Mouse (Mus musculus) hindbrain, embryonic 16.5 days (tissue): ENCODE results near the gene Tsc22d4. TPM values are rescaled to one million over a fixed set of nuclear protein-coding genes. Genes with fewer than 3 reads are reported as not detected.
"Not testable (repeated sequence)": the region's sequence is repeated elsewhere in the genome, so short reads cannot be mapped to it uniquely, and the experiment has no call there.

Experiments used
- ATAC-seq: fragments of 200-750 bp; cut with Nextera tagmentation; 2 replicates; pipeline ENCODE4 v1.8.0; 2017; ENCODE audit warnings: moderate TSS enrichment, moderate library complexity
- H3K27ac ChIP-seq: fragments of 300-500 bp; sonication (generic); 2 replicates; pipeline ENCODE4 v1.5.1; 2014; ENCODE audit warnings: low read depth, mild to moderate bottlenecking, control low read depth, low read length, moderate library complexity
- H3K27me3 ChIP-seq: fragments of 300-500 bp; sonication (generic); replicated peaks from 2 replicates; pipeline ENCODE4 v1.6.1; 2014; ENCODE audit warnings: low read length; ENCODE audit not compliant: control insufficient read depth, insufficient read depth
- H3K36me3 ChIP-seq: fragments of 300-500 bp; sonication (generic); 2 replicates; pipeline ENCODE4 v1.6.1; 2014; ENCODE audit warnings: mild to moderate bottlenecking, low read length, moderate library complexity, mixed read lengths; ENCODE audit not compliant: control insufficient read depth, insufficient read depth
- H3K4me1 ChIP-seq: fragments of 300-500 bp; sonication (generic); 2 replicates; pipeline ENCODE4 v1.6.1; 2014; ENCODE audit warnings: low read depth, low read length; ENCODE audit not compliant: control insufficient read depth, insufficient read depth
- H3K4me2 ChIP-seq: fragments of 300-500 bp; sonication (generic); 2 replicates; pipeline ENCODE4 v1.6.1; 2014; ENCODE audit warnings: mild to moderate bottlenecking, low read length, control low read depth, moderate library complexity
- H3K4me3 ChIP-seq: fragments of 300-500 bp; sonication (generic); 2 replicates; pipeline ENCODE4 v1.5.1; 2014; ENCODE audit warnings: mild to moderate bottlenecking, low read length, control low read depth, moderate library complexity
- H3K9ac ChIP-seq: fragments of 300-500 bp; sonication (generic); 2 replicates; pipeline ENCODE4 v1.6.1; 2014; ENCODE audit warnings: low read depth, mild to moderate bottlenecking, control low read depth, low read length, moderate library complexity
- H3K9me3 ChIP-seq: fragments of 300-500 bp; sonication (generic); 2 replicates; pipeline ENCODE4 v1.6.1; 2014; ENCODE audit warnings: mild to moderate bottlenecking, low read length, moderate library complexity; ENCODE audit not compliant: control insufficient read depth
- WGBS: fragments of 180-500 bp; shearing (Covaris S2); extraction: QIAGEN DNeasy Blood & Tissue Kit; methylation state at CpG from one replicate; pipeline ENCODE4 v1.1.7; 2014; 5-methylcytosine and 5-hydroxymethylcytosine counted together
- polyA plus RNA-seq: library from polyadenylated mRNA; unstranded; fragments of >200 nt; fragmentation: Nextera tagmentation; extraction: Ambion mirVana; gene quantifications from 2 replicates; pipeline ENCODE4 v1.2.1, GENCODE M21; 2015

The Tsc22d4 gene
- polyA plus RNA-seq, 1 experiment from 2014 or later: 150 TPM

DNA sequence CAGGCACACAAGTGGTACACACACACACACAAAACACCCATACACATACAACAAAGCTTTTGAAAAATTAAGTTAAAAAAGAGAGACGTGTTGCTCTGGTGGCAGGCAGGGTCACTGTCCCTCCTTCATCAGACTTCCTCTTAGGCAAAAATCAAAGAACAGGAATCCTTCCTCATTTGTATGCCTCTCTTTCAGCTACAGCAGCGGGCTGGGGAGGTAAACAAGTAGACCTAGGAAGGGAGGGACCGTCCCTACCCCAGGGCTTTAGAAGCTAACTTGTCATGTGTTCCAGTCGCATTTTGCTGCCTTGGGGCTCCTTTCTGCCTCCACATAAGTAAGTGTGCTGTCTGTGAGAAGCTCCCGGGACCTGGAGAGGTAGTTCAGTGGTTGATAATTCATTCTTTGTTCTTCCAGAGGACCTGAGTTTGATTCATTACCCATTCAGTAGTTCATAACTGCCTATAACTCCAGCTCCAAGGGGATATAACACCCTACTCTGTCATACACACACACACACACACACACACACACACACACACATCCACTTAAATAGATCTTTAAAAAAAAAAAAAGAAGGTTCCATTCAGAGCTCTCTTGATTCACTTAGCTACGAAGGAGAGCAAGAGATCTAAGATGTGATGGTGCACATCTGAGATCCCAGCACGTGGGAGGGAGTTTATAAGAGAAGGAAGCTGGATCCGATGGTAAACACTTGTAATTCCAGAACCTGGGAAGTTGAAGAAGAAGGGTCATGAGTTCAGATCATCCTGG is 27.3 kb upstream of the Tsc22d4 start:
- WGBS: 57% methylated on average over 8 of the region's 8 CpGs
- no peak overlapping the region for H3K27ac ChIP-seq
- H3K4me3 ChIP-seq: no peak overlapping the region
- H3K36me3 ChIP-seq: no peaks in the 10 kb centered on the region
- H3K9ac ChIP-seq: no peak overlapping the region
- no peak overlapping the region for H3K4me2 ChIP-seq
- no peak for ATAC-seq
- no peaks in the 10 kb centered on the region for H3K27me3 ChIP-seq
- no peaks in the 10 kb centered on the region for H3K4me1 ChIP-seq
- H3K9me3 ChIP-seq: no peaks in the 10 kb centered on the region

- no peak overlapping the region for H3K27ac ChIP-seq
- no peaks in the 10 kb centered on the region for H3K27me3 ChIP-seq
- no peak for ATAC-seq
- no peak overlapping the region for H3K9ac ChIP-seq
- H3K4me1 ChIP-seq: no peaks in the 10 kb centered on the region
- 83% methylated on average over 6 of the region's 6 CpGs for WGBS
- no peak overlapping the region for H3K4me3 ChIP-seq
- no peak overlapping the region for H3K4me2 ChIP-seq
- no peaks in the 10 kb centered on the region for H3K9me3 ChIP-seq
- no peaks in the 10 kb centered on the region for H3K36me3 ChIP-seq
These were observed 26.4 kb upstream of the Tsc22d4 start for GRCm38 (mm10) chr5:137719088-137719487.

DNA sequence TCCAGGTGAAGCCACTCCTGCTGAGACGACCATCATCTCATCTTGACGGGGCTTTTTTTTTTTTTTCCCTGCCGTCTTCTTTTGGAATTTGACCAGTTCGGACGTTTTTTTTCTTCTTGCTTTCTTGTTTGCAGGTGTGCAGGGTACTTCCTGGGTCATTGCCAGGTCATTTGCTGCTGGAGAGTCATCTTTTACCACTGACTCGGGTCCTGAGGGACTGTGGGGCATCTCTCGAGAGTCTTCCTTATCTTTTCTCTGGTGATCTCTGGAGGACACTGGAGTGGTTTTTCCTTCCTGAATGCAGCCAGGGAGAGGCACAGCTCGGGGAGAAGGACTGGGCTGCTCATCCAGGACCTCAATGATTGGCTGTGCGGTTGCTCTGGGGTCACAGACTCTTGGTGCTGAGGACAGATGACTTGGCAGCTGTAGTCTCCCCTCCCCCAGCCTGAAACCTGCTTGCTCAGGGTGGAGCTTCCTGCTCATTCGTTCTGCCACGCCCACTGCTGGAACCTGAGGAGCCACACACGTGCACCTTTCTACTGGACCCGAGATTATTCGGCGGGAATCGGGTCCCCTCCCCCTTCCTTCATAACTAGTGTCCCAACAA is 24.9 kb upstream of the Tsc22d4 start:
- H3K4me1 ChIP-seq, H3K9ac ChIP-seq, H3K4me3 ChIP-seq, H3K27me3 ChIP-seq, ATAC-seq, H3K36me3 ChIP-seq, H3K27ac ChIP-seq, H3K9me3 ChIP-seq: not testable (repeated sequence)
- WGBS: 28% methylated on average over 9 of the region's 16 CpGs
- 0 out of 2 replicates have a peak overlapping the region, but pooled peaks have one; percentile 29 for H3K4me2 ChIP-seq

GRCm38 (mm10) chr5:137723840-137724239 is 21.7 kb upstream of the Tsc22d4 start:
- Histone ChIP-seq H3K4me2 (no peak overlapping the region), H3K27me3 (no peaks in the 10 kb centered on the region), H3K9ac (no peak overlapping the region), H3K4me3 (no peak overlapping the region), H3K4me1 (no peaks in the 10 kb centered on the region), H3K27ac (no peak overlapping the region), H3K36me3 (no peaks in the 10 kb centered on the region), H3K9me3 (no peaks in the 10 kb centered on the region)
- WGBS: 83% methylated on average over 5 of the region's 5 CpGs
- no peak for ATAC-seq

GRCm38 (mm10) chr5:137726767-137727166 is 18.8 kb upstream of the Tsc22d4 start:
- ATAC-seq: no peak
- H3K27me3 ChIP-seq: no peaks in the 10 kb centered on the region
- WGBS: 75% methylated on average over 6 of the region's 6 CpGs

DNA sequence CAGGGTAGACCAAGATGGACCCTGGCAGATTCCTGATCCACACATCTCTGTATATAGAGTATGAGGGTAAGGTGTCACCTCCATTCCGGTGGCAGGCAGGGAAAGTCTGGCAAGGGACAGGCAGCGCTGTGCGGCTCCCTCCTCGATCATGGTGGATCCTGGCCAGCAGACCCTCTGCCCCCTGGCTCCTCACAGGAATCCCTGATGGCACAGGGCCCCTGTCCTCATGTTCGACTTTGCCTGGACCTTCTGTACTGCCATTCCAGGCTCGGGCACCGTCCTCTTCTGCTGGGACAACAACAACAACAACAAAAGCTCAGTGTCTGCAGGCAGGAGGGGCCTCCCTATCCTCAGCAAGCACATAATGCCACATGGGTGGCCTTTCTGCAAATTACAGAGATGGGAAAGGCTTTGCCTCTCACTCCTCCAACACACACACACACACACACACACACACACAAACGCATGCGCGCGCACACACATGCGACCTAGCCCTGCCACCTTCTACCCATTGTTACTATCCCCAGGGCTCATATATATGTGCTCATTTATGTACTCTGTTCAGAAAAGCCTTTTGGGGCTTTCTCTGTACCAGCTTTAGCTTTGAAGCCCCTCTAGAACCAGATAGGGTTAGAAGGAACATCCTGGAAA is 11.8 kb upstream of the Tsc22d4 start:
- peaks cover 48% of the 10 kb centered on the region for H3K4me1 ChIP-seq
- peaks cover 23% of the 10 kb centered on the region for H3K36me3 ChIP-seq
- peak overlapping the region; percentile 29 for H3K4me3 ChIP-seq
- WGBS: 29% methylated on average over 12 of the region's 12 CpGs
- H3K27me3 ChIP-seq: no peaks in the 10 kb centered on the region
- H3K4me2 ChIP-seq: peak overlapping the region; percentile 60
- no peaks in the 10 kb centered on the region for H3K9me3 ChIP-seq
- ATAC-seq: peak; percentile 54
- H3K9ac ChIP-seq: peak overlapping the region; percentile 45
- H3K27ac ChIP-seq: peak overlapping the region; percentile 94

More at GRCm38 (mm10) chr5:137726767-137727166, 18.8 kb upstream of the Tsc22d4 start:
- no peak overlapping the region for H3K4me3 ChIP-seq
- no peak overlapping the region for H3K9ac ChIP-seq
- peaks cover 4% of the 10 kb centered on the region for H3K4me1 ChIP-seq
- H3K4me2 ChIP-seq: no peak overlapping the region
- H3K27ac ChIP-seq: no peak overlapping the region
- no peaks in the 10 kb centered on the region for H3K9me3 ChIP-seq
- peaks cover 11% of the 10 kb centered on the region; the same call in 1 of the 2 replicates for H3K36me3 ChIP-seq

GRCm38 (mm10) chr5:137734289-137735061 is 11.1 kb upstream of the Tsc22d4 start:
- Histone ChIP-seq H3K4me1 (peaks cover 54% of the 10 kb centered on the region), H3K9me3 (no peaks in the 10 kb centered on the region), H3K4me2 (peak overlapping the region; percentile 60), H3K27me3 (no peaks in the 10 kb centered on the region), H3K9ac (peak overlapping the region; percentile 45), H3K4me3 (peak overlapping the region; percentile 29), H3K36me3 (peaks cover 21% of the 10 kb centered on the region), H3K27ac (peak overlapping the region; percentile 94)
- 31% methylated on average over 6 of the region's 6 CpGs for WGBS
- ATAC-seq: peak; percentile 95

DNA sequence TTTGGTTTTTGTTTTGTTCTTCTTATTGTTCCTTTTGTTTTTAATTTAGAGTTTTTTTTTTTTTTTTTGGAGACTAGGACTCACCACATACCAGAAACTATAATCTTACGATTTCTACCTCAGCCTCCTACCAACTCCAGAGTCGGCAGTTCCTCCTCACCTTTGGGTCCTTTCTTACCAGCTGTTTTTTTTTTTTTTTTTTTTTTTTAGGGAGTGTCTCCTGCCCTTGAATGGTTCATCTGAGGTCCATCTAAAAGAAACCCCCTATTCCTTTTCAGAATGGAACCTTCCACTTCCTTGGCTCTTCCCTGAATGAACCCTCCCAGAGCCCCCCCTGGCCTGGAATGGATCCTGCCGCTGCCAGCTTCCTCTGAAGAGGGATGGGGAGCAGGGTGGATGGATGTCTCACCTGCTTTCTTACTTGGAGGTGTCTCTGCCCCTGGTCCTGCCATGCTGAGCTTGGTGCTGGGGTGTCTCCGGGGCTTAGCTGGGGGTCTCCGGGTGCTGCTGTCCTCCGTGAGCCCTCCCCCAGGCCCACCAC is 8.1 kb upstream of the Tsc22d4 start:
- no peak for ATAC-seq
- H3K4me3 ChIP-seq: no peak overlapping the region
- no peaks in the 10 kb centered on the region for H3K27me3 ChIP-seq
- H3K9ac ChIP-seq: peak overlapping the region; percentile 2; the same call in 1 of the 2 replicates
- H3K27ac ChIP-seq: no peak overlapping the region
- H3K4me1 ChIP-seq: peaks cover 59% of the 10 kb centered on the region
- peaks cover 12% of the 10 kb centered on the region for H3K36me3 ChIP-seq
- WGBS: 76% methylated on average over 6 of the region's 6 CpGs
- H3K4me2 ChIP-seq: peak overlapping the region; percentile 90
- no peaks in the 10 kb centered on the region for H3K9me3 ChIP-seq
